ENCODE assay signal across 7 mouse cellular contexts in the genomic region with DNA sequence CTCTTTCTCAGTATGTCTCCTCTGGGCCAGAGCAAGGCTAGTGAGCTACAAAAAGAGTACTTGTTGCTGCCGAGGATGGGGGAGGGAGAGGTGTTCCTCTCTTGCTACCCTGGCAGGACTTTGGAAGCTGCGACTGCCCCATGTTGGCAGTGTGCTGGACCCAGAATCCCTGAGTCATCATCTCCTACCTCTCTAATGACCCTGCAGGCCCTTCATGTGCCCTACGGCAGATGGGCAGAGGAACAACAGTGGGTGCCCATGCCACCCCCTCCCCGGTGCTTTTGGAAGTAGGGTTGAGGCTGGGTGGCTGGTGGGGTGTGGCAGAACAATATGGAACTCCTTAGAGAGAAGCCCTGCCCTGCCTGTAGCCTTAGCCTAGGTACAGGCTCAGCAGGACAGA.
DNase-seq lines count a peak whose midpoint lies in the region; ATAC-seq and TF ChIP-seq lines count a peak whose summit lies in the region.

No protein-coding gene starts in this region.

- no peak for ATAC-seq in hindbrain, embryonic 16.5 days
- ATAC-seq in midbrain, embryonic 16.5 days, result no peak

- DNase-seq in lung, postnatal 36 days, result peak; percentile 49
- DNase-seq in lung, adult 2 months, result no peak
- DNase-seq in natural killer cell, adult 2 months (ENCODE audit: low spot score in 2 of 2), result no peak
- no peak for DNase-seq in right cerebral cortex, postnatal 10 days (ENCODE audit: low spot score in 2 of 2)

- no peak for TF ChIP-seq POLR2A in lung, adult 2 months (IDR thresholded peaks at IDR 0.05; ENCODE audit: borderline replicate concordance, extremely low read depth, low read depth, low read length)
- TF ChIP-seq POLR2A in embryonic fibroblast, embryonic 13.5 days (IDR thresholded peaks at IDR 0.05; ENCODE audit: low read depth, low read length), result no peak

- peak overlapping the region; percentile 25; the same call in 1 of the 2 replicates for H3K9ac ChIP-seq in hindbrain, embryonic 16.5 days (ENCODE audit: low read depth, low read length)
- no peak overlapping the region for H3K9ac ChIP-seq in midbrain, embryonic 16.5 days (ENCODE audit: low read depth, low read length)

- 55% methylated on average over 4 of the region's 4 CpGs for WGBS in lung, adult 2 months
- WGBS in hindbrain, embryonic 16.5 days, result 61% methylated on average over 4 of the region's 4 CpGs
- WGBS in midbrain, embryonic 16.5 days, result 56% methylated on average over 4 of the region's 4 CpGs

- H3K36me3 ChIP-seq in hindbrain, embryonic 16.5 days (ENCODE audit: control insufficient read depth, insufficient read depth, low read length), result no peaks in the 10 kb centered on the region
- H3K36me3 ChIP-seq in midbrain, embryonic 16.5 days (ENCODE audit: control insufficient read depth, insufficient read depth, low read length), result no peaks in the 10 kb centered on the region

- no peak overlapping the region for H3K4me2 ChIP-seq in hindbrain, embryonic 16.5 days (ENCODE audit: low read length)
- H3K4me2 ChIP-seq in midbrain, embryonic 16.5 days (ENCODE audit: low read length), result no peak overlapping the region

- H3K27me3 ChIP-seq in hindbrain, embryonic 16.5 days (replicated peaks; ENCODE audit: control insufficient read depth, insufficient read depth, low read length), result no peaks in the 10 kb centered on the region
- H3K27me3 ChIP-seq in midbrain, embryonic 16.5 days (ENCODE audit: control insufficient read depth, insufficient read depth, low read depth, low read length), result no peaks in the 10 kb centered on the region

- H3K4me1 ChIP-seq in lung, adult 2 months (ENCODE audit: control insufficient read depth, insufficient read depth, low read length), result peaks cover 72% of the 10 kb centered on the region
- H3K4me1 ChIP-seq in embryonic fibroblast, embryonic 13.5 days (ENCODE audit: control insufficient read depth, insufficient read depth, low read length), result peaks cover 25% of the 10 kb centered on the region
- peaks cover 51% of the 10 kb centered on the region for H3K4me1 ChIP-seq in hindbrain, embryonic 16.5 days (ENCODE audit: control insufficient read depth, insufficient read depth, low read depth, low read length)
- H3K4me1 ChIP-seq in midbrain, embryonic 16.5 days (ENCODE audit: control insufficient read depth, insufficient read depth, low read length), result peaks cover 36% of the 10 kb centered on the region

- no peaks in the 10 kb centered on the region for H3K9me3 ChIP-seq in hindbrain, embryonic 16.5 days (ENCODE audit: control insufficient read depth, low read length)
- H3K9me3 ChIP-seq in midbrain, embryonic 16.5 days (replicated peaks; ENCODE audit: control insufficient read depth, low read length, poor library complexity, severe bottlenecking), result no peaks in the 10 kb centered on the region

- TF ChIP-seq CTCF in lung, adult 2 months (IDR thresholded peaks at IDR 0.05; ENCODE audit: insufficient read depth, low read length), result no peak
- no peak for TF ChIP-seq CTCF in embryonic fibroblast, embryonic 13.5 days (IDR thresholded peaks at IDR 0.05; ENCODE audit: borderline replicate concordance, insufficient read depth, low read length)

- H3K27ac ChIP-seq in embryonic fibroblast, embryonic 13.5 days (ENCODE audit: insufficient read depth, low read length), result peak overlapping the region; percentile 19; the same call in 1 of the 2 replicates
- H3K27ac ChIP-seq in hindbrain, embryonic 16.5 days (ENCODE audit: low read depth, low read length), result no peak overlapping the region
- peak overlapping the region; percentile 61 for H3K27ac ChIP-seq in midbrain, embryonic 16.5 days (ENCODE audit: low read length)

- no peak overlapping the region for H3K4me3 ChIP-seq in lung, adult 2 months (replicated peaks; ENCODE audit: extremely low read depth, low read depth, low read length)
- H3K4me3 ChIP-seq in embryonic fibroblast, embryonic 13.5 days (ENCODE audit: insufficient read depth, low read length), result no peak overlapping the region
- no peak overlapping the region for H3K4me3 ChIP-seq in hindbrain, embryonic 16.5 days (ENCODE audit: low read length)
- no peak overlapping the region for H3K4me3 ChIP-seq in midbrain, embryonic 16.5 days (ENCODE audit: low read depth, low read length)
